Mouse (Mus musculus) erythroblast, embryonic 14.5 days (primary cell): ENCODE data around the gene Pcgf3. TPM values are rescaled to one million over a fixed set of nuclear protein-coding genes. Genes with fewer than 3 reads are reported as not detected.

Source experiments
- H3K27me3 ChIP-seq: 2 replicates; pipeline ENCODE4 v1.6.1; 2012; ENCODE audit warnings: inconsistent platforms; ENCODE audit not compliant: control insufficient read depth
- H3K36me3 ChIP-seq: 2 replicates; pipeline ENCODE4 v1.6.1; 2012; ENCODE audit warnings: mild to moderate bottlenecking, inconsistent platforms; ENCODE audit not compliant: control insufficient read depth
- H3K4me1 ChIP-seq: 2 replicates; pipeline ENCODE4 v1.6.1; 2012; ENCODE audit warnings: inconsistent platforms; ENCODE audit not compliant: control insufficient read depth
- H3K4me3 ChIP-seq: replicated peaks from 2 replicates; pipeline ENCODE3; 2012; ENCODE audit warnings: moderate library complexity, mild to moderate bottlenecking, inconsistent platforms
- H3K9me3 ChIP-seq: 2 replicates; pipeline ENCODE4 v1.6.1; 2012; ENCODE audit warnings: low read length, inconsistent platforms, mixed read lengths; ENCODE audit not compliant: control insufficient read depth
- GATA1 ChIP-seq: IDR thresholded peaks from 2 replicates; pipeline ENCODE4 v1.6.1; 2012; ENCODE audit warnings: low read length, inconsistent platforms, mixed read lengths
- TAL1 ChIP-seq: IDR thresholded peaks from 3 replicates; pipeline ENCODE4 v1.6.1; 2012; ENCODE audit warnings: low read length, inconsistent platforms, mixed read lengths
- polyA plus RNA-seq: library from polyadenylated mRNA; stranded (reverse); fragments of >175 nt; gene quantifications from 2 replicates; pipeline ENCODE4 v1.2.3, GENCODE M21; 2012

Gene Pcgf3
- polyA plus RNA-seq, 1 experiment, result 0.36 TPM

DNA sequence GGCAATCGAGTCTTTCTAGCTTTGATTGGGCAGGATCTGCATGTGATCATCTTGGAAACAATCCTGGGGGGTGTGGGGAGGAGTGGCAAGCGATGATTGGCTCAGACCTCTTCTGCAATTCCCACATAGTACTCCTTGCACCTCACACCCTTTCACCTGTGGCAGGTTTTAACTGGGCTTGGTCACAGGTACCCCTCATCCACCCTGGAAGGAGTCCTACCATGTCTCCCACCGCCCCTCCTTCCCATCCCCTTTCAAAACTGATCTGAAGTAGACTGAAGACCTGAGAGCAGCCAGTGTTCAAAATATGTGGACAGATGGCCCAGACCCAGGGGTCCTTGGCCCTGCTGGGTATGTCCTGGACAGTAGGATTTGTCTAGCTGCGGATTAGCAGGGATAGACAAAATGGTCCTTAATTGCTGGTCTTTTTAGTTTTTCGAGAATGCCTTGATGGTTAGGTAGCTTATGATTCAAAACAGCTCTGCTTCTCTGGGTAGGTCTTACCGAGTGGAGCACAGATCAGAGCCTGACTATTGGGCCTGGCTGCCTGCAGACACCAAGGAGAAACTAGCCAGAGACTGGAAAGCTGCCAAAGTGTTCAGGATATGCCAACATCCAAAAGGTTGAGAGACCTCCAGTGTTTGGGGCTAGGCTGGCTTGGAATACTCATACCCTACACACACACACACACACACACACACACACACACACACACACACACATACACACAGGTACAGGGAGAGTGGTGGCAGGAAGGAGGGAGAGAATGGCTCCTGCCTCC, 54.7 kb downstream of the Pcgf3 start:
- Histone ChIP-seq H3K27me3 (peaks cover 2% of the 10 kb centered on the region; the same call in 1 of the 2 replicates), H3K9me3 (no peaks in the 10 kb centered on the region), H3K4me1 (peaks cover 12% of the 10 kb centered on the region), H3K4me3 (no peak overlapping the region), H3K36me3 (no peaks in the 10 kb centered on the region)
- TF ChIP-seq GATA1 (no peak), TAL1 (no peak)

DNA sequence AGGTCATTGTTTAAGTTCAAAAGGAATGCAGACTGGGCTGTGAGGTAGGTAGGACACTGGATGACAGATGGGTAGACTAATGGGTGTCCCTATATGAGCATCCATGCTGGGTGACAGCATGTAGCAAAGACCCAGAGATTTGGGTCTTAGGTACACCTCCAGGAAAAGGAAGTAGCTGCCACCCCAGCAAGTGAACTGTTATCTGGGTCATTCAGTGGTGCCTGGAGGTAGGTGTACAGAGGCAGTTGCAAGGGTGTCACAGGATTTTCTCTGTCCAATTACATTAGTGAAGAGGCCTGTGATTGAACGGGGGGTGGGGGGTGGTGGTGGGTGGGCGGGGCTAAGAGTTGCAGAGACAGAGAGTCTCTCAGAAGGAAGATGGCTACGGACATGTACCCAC, 55.6 kb downstream of the Pcgf3 start:
- TF ChIP-seq GATA1, result no peak
- TF ChIP-seq TAL1, result no peak

DNA sequence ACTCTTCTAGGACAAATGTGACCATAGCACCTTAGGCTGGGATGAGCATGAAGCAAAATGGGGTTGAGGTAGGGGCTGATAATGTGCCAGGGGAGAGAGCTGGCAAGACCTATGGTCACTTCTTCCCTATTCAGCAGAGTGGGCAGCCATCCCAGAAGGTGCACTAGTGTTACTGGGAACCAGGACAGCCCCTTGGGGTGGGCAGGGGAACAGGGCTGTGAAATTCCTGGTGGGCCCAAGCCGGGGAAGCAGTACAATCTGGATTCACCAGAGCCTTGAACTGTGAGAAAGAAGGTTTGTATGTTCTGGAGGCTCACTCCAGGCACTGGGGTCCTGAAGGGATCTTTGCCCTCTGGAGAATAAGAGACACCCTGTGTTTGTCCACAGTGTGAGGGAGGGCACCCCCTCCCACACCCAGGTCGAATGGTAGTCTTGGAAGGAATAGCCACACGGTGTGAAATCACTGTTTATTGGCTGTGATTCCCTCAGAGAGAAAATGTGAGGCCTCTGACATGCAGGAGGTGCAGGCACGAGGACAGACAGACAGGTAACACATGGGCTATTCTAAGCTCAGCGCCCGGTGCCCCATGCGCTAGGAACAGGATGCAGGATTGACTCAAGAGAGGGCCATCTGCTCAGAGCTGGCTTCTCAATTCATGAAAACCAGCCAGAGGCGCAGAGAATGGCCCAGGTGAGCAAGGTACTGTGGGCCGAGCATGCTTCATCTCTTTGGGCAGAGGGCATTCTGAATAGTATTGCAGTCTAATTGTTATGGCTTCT, 57.3 kb downstream of the Pcgf3 start:
- peaks cover 12% of the 10 kb centered on the region for H3K4me1 ChIP-seq
- TF ChIP-seq GATA1 (no peak), TAL1 (no peak)
- peaks cover 2% of the 10 kb centered on the region; the same call in 1 of the 2 replicates for H3K27me3 ChIP-seq
- no peak overlapping the region for H3K4me3 ChIP-seq
- H3K36me3 ChIP-seq, result no peaks in the 10 kb centered on the region
- H3K9me3 ChIP-seq, result no peaks in the 10 kb centered on the region

More for the DNA sequence above, 55.6 kb downstream of the Pcgf3 start:
- Histone ChIP-seq H3K36me3 (no peaks in the 10 kb centered on the region), H3K9me3 (no peaks in the 10 kb centered on the region), H3K4me1 (peaks cover 12% of the 10 kb centered on the region), H3K27me3 (peaks cover 2% of the 10 kb centered on the region; the same call in 1 of the 2 replicates), H3K4me3 (no peak overlapping the region)

DNA sequence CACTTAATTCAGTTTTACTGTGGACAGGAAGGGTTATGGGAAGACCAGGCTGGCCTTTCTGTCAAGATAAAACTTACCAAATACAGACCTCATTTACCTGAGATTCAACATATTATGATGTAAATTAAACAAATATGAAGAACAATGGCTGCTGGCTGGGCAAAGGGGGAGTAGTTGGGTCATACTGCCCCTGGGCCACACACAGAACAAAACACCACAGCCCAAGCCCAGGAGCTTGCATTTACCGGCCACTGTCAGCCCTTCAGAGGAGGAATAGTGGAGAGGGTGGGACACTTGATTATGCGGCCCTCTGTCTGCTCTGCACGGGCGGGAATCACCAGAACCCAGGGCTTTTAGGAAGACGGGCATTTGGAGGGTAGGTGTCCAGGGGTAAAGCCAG, 57.9 kb downstream of the Pcgf3 start:
- Histone ChIP-seq H3K36me3 (no peaks in the 10 kb centered on the region), H3K27me3 (no peaks in the 10 kb centered on the region), H3K4me3 (no peak overlapping the region), H3K9me3 (no peaks in the 10 kb centered on the region), H3K4me1 (peaks cover 8% of the 10 kb centered on the region)
- TF ChIP-seq TAL1, result no peak
- TF ChIP-seq GATA1, result no peak

DNA sequence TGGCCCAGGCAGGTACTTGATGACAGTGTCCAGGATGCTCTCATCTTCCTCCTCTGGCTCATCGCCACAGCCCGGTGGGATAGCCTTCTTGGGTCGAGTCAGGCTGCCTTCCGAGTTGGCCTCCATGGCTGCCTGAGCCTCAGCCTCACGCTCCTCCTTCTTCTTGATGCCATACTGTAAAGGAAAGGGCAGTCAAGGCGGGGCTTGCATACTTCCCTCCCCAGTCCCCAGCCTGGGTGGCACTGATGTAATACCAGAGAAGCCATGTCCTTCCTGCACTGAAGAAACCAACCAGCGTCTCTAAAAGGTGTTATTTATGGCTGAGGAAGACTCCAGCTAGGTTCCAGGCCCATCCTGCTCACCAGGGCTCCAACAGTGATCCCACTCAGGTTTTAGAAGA, 59.1 kb downstream of the Pcgf3 start:
- no peaks in the 10 kb centered on the region for H3K36me3 ChIP-seq
- H3K4me1 ChIP-seq, result no peaks in the 10 kb centered on the region
- H3K9me3 ChIP-seq, result no peaks in the 10 kb centered on the region
- no peaks in the 10 kb centered on the region; the same call in 1 of the 2 replicates for H3K27me3 ChIP-seq
- no peak overlapping the region for H3K4me3 ChIP-seq
- TF ChIP-seq GATA1, result no peak
- no peak for TF ChIP-seq TAL1

DNA sequence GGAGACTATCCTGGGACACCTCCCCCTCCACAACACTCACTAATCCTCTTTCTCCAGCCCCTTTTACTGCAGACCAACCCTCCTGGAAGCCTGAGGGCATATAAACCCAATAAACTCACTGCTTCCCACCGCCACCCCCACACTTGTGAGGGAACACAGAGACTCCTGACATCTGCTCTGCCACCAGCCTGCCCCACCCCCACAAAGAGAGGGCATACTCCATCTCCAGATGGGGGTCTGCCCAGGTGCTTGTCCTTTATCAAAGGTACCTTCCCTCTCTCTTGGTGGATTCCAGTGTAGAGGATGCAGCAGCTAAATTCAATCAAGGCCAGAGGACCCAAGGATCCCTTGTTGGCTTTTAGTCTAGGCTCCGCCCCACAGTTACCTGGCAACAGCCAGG, 60.0 kb downstream of the Pcgf3 start:
- peaks cover 2% of the 10 kb centered on the region for H3K27me3 ChIP-seq

DNA sequence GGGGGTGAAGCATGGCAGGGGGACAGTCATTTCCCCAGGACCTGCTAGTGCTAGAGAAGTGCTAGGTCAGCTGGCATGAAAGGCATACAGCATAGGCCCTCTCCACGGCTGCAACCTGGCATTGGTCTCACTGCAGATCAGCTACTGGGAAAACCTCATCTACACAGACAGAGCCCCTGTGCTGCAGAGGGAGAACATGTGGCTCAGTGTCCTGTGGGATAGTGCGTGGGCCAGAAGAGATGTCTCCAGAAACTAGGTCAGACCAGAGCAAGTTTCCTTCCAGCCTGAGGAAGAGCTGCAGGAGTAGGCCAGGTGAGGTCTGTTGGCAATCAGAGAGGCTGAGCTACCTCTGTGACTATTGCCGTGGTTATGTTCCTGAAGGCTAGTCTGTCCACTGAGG, 60.9 kb downstream of the Pcgf3 start:
- Histone ChIP-seq H3K9me3 (no peaks in the 10 kb centered on the region), H3K4me1 (no peaks in the 10 kb centered on the region), H3K4me3 (no peak overlapping the region), H3K36me3 (no peaks in the 10 kb centered on the region), H3K27me3 (peaks cover 2% of the 10 kb centered on the region)
- TF ChIP-seq GATA1 (no peak), TAL1 (no peak)

More for the DNA sequence above, 60.0 kb downstream of the Pcgf3 start:
- Histone ChIP-seq H3K4me3 (no peak overlapping the region), H3K9me3 (no peaks in the 10 kb centered on the region), H3K4me1 (no peaks in the 10 kb centered on the region), H3K36me3 (no peaks in the 10 kb centered on the region)
- TF ChIP-seq GATA1 (no peak), TAL1 (no peak)

DNA sequence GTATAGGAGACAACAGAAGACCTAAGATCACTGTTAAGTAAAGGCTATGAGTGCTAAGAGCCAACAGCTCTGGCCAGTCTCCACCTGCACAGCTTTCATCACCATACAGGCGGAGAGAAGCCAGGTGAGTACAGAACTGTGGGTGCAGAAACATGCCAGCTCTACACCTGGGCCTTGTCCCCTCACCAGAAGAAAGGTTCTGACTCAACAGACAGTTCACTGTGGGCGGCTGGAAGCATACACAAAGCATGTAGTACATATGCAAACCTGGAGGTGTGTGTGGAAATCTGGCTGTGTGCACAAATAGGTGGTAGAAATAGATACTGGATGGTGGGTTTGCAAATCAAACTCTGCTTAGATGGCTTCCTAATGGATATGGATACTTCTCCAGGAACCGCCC, 61.6 kb downstream of the Pcgf3 start:
- H3K27me3 ChIP-seq, result peaks cover 2% of the 10 kb centered on the region
- H3K4me1 ChIP-seq, result no peaks in the 10 kb centered on the region
- TF ChIP-seq GATA1 (no peak), TAL1 (no peak)
- no peaks in the 10 kb centered on the region for H3K36me3 ChIP-seq
- H3K9me3 ChIP-seq, result no peaks in the 10 kb centered on the region
- no peak overlapping the region for H3K4me3 ChIP-seq

DNA sequence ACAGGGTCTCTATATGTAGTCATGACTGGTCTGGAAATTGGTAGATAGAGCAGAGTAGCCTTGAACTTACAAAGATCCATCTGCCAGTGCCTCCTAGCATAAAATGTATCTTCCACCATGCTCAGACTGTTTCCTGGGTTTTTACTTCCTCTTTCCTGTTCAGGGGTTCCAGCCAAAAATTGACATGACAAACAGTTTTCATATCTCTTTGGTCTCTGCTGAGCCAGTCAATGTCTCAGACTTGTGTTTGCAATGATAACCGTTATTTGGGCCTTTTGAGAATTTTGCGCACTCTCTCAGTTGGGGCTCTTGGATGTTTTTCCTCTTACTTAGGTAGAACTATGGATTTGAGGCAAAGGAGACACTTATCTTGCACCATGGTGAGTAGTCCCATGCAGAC, 73.2 kb downstream of the Pcgf3 start:
- peaks cover 11% of the 10 kb centered on the region for H3K9me3 ChIP-seq
- no peaks in the 10 kb centered on the region for H3K4me1 ChIP-seq
- no peak overlapping the region for H3K4me3 ChIP-seq
- no peaks in the 10 kb centered on the region for H3K36me3 ChIP-seq
- TF ChIP-seq GATA1 (no peak), TAL1 (no peak)
- no peaks in the 10 kb centered on the region for H3K27me3 ChIP-seq
